ENCODE assay signal across 10 mouse cellular contexts in genomic region chr9:61862071-61862480, GRCm38 (mm10). TPM values are rescaled to one million over a fixed set of nuclear protein-coding genes. Genes with fewer than 3 reads are reported as not detected.
DNase-seq lines count a peak whose midpoint lies in the region; ATAC-seq and TF ChIP-seq lines count a peak whose summit lies in the region.
"Had no signal": no experiment of that assay in that cellular context is flagged by ENCODE, and none has a peak within 500 bp of the region (broad histone marks: within the 10 kb centered on the region; RNA-seq: fewer than 3 reads in every experiment).

No protein-coding gene starts in this region.

- ATAC-seq in embryonic facial prominence, embryonic 12.5 days (ENCODE audit: insufficient number of reproducible peaks, insufficient read depth, low FRiP score, low TSS enrichment) = peak; percentile 57; the same call in 1 of the 2 replicates
- ATAC-seq in monocyte, adult 5-6 weeks (replicated peaks; ENCODE audit: insufficient number of reproducible peaks, low FRiP score, low TSS enrichment, poor library complexity, severe bottlenecking) = no peak

- no peak overlapping the region for H3K4me3 ChIP-seq in embryonic facial prominence, embryonic 12.5 days
- H3K4me3 ChIP-seq in embryonic facial prominence, embryonic 10.5 days = no peak overlapping the region
- no peak overlapping the region for H3K4me3 ChIP-seq in myocyte
- H3K4me3 ChIP-seq: heart, embryonic 15.5 days had no signal

- peaks cover 20% of the 10 kb centered on the region for H3K4me1 ChIP-seq in embryonic facial prominence, embryonic 12.5 days
- H3K4me1 ChIP-seq in embryonic facial prominence, embryonic 10.5 days = peaks cover 28% of the 10 kb centered on the region

- TF ChIP-seq POLR2A in brain, embryonic 14.5 days (IDR thresholded peaks at IDR 0.05; ENCODE audit: borderline replicate concordance, extremely low read depth, insufficient read depth, insufficient read length, poor library complexity, severe bottlenecking) = no peak
- TF ChIP-seq POLR2A in myocyte (IDR thresholded peaks at IDR 0.05; ENCODE audit: insufficient read length, low read depth) = no peak

- 0 out of 2 replicates have a peak, but pooled peaks cover 6% of the 10 kb centered on the region for H3K27me3 ChIP-seq in embryonic facial prominence, embryonic 12.5 days
- peaks cover 22% of the 10 kb centered on the region for H3K27me3 ChIP-seq in embryonic facial prominence, embryonic 10.5 days (replicated peaks; ENCODE audit: low read depth, poor library complexity, severe bottlenecking)
- peaks cover 14% of the 10 kb centered on the region for H3K27me3 ChIP-seq in myocyte (ENCODE audit: control insufficient read depth, insufficient read depth, insufficient read length)

- H3K36me3 ChIP-seq in embryonic facial prominence, embryonic 12.5 days = no peaks in the 10 kb centered on the region
- no peaks in the 10 kb centered on the region for H3K36me3 ChIP-seq in embryonic facial prominence, embryonic 10.5 days (replicated peaks)
- H3K36me3 ChIP-seq in myocyte (ENCODE audit: control insufficient read depth, insufficient read depth) = no peaks in the 10 kb centered on the region
- H3K36me3 ChIP-seq: heart, embryonic 15.5 days had no signal

- no peak overlapping the region for H3K27ac ChIP-seq in embryonic facial prominence, embryonic 12.5 days
- H3K27ac ChIP-seq in embryonic facial prominence, embryonic 10.5 days (replicated peaks) = no peak overlapping the region
- H3K27ac ChIP-seq: heart, embryonic 15.5 days had no signal

- no peak for TF ChIP-seq CTCF in brain, embryonic 14.5 days (IDR thresholded peaks at IDR 0.05; ENCODE audit: borderline replicate concordance, extremely low read depth, insufficient read depth, insufficient read length)

- WGBS in embryonic facial prominence, embryonic 12.5 days = 86% methylated on average over 6 of the region's 6 CpGs
- 92% methylated on average over 6 of the region's 6 CpGs for WGBS in embryonic facial prominence, embryonic 10.5 days

- H3K9ac ChIP-seq in embryonic facial prominence, embryonic 12.5 days = no peak overlapping the region
- H3K9ac ChIP-seq: heart, embryonic 15.5 days had no signal

- H3K4me2 ChIP-seq in embryonic facial prominence, embryonic 12.5 days (replicated peaks) = no peak overlapping the region
- no peak overlapping the region for H3K4me2 ChIP-seq in myocyte (ENCODE audit: low read depth)
- H3K4me2 ChIP-seq: heart, embryonic 15.5 days had no signal

- H3ac ChIP-seq in myocyte (ENCODE audit: control insufficient read depth, insufficient read length) = no peak overlapping the region

- H3K79me2 ChIP-seq in myocyte (ENCODE audit: control insufficient read depth, insufficient read depth) = no peaks in the 10 kb centered on the region

- DNase-seq in embryonic facial prominence, embryonic 10.5 days (ENCODE audit: low spot score) = no peak
- peak; percentile 95 for DNase-seq in brain, embryonic 14.5 days (ENCODE audit: low read depth)
- peak; percentile 45 to 53 for DNase-seq in layer of hippocampus, adult 8-10 months (ENCODE audit: low spot score in 2 of 2)
- DNase-seq in spleen, postnatal 10 days (ENCODE audit: low spot score in 2 of 2) = no peak
- DNase-seq in ovary, postnatal 36 days (ENCODE audit: low spot score) = no peak
- DNase-seq: thymus, adult 2 months had no signal

- no peaks in the 10 kb centered on the region for H3K9me3 ChIP-seq in embryonic facial prominence, embryonic 12.5 days
- 0 out of 2 replicates have a peak, but pooled peaks cover 2% of the 10 kb centered on the region for H3K9me3 ChIP-seq in embryonic facial prominence, embryonic 10.5 days
- H3K9me3 ChIP-seq: heart, embryonic 15.5 days had no signal

TF ChIP-seq in myocyte, 11 proteins besides CTCF, POLR2A, EP300 and RAD21:
- TF ChIP-seq SRF (IDR thresholded peaks at IDR 0.05; ENCODE audit: control insufficient read depth, insufficient read length, low read depth) (no peak), REST (IDR thresholded peaks at IDR 0.05; ENCODE audit: insufficient read depth, insufficient read length) (no peak), USF1 (IDR thresholded peaks at IDR 0.05; ENCODE audit: low read depth) (no peak), MAX (IDR thresholded peaks at IDR 0.05; ENCODE audit: low read depth) (no peak), E2F4 (IDR thresholded peaks at IDR 0.05; ENCODE audit: insufficient read depth) (no peak), TCF3 (IDR thresholded peaks at IDR 0.05; ENCODE audit: insufficient read length, low read depth) (no peak), POLR2AphosphoS2 (IDR thresholded peaks at IDR 0.05; ENCODE audit: insufficient read length, low read depth) (no peak), MYOG (IDR thresholded peaks at IDR 0.05; ENCODE audit: control insufficient read depth in 1 of 3, insufficient read depth in 1 of 3, insufficient read length in 2 of 3, low read depth in 2 of 3) (peak; percentile 46 to 85 (median 69)), TCF12 (IDR thresholded peaks at IDR 0.05; ENCODE audit: insufficient read depth, poor library complexity, severe bottlenecking) (peak; percentile 75), MYOD1 (IDR thresholded peaks at IDR 0.05; ENCODE audit: control insufficient read depth in 1 of 3, insufficient read length in 2 of 3, low read depth in 2 of 3) (peak; percentile 34 to 93 (median 90)), CEBPB (IDR thresholded peaks at IDR 0.05; ENCODE audit: insufficient read depth, poor library complexity, severe bottlenecking) (no peak)

RNA-seq across cellular contexts. Expression of gene Rplp1, which starts 52.3 kb away (rescaled TPM):
- 1,059 and 1,095 TPM in 2 replicates for polyA plus RNA-seq in embryonic facial prominence, embryonic 12.5 days (2016; fragmentation: Nextera tagmentation; extraction: Ambion mirVana)
- polyA plus RNA-seq in embryonic facial prominence, embryonic 10.5 days (2016; fragmentation: Nextera tagmentation; extraction: Ambion mirVana) = 1,152 and 1,189 TPM in 2 replicates
- 4,229 and 5,499 TPM in 2 replicates for polyA plus RNA-seq in brain, embryonic 14.5 days (2012; rRNA removed)
- 1,000 to 10,000 TPM; 1,353 to 1,799 (median 1,659) TPM for total RNA-seq in layer of hippocampus, adult 8-10 months (2022)
- 9,411 TPM for polyA plus RNA-seq in myocyte (2012; fragmentation: generic; extraction: Trizol)
- total RNA-seq in monocyte, adult 5-6 weeks (2017) = 2,240 to 3,679 TPM (median 3,046 TPM) in 3 replicates

Comparison
In these comparisons a context has a peak if more than half of its experiments do, and no peak if none do; other contexts are left out.
1. DNase-seq: peak in brain, embryonic 14.5 days (single experiment) and layer of hippocampus, adult 8-10 months (2 of 2); none in embryonic facial prominence, embryonic 10.5 days (single experiment), spleen, postnatal 10 days (0 of 2) and ovary, postnatal 36 days (single experiment).